Mouse (Mus musculus): ENCODE measurements around the gene Megf9. TPM values are rescaled to one million over a fixed set of nuclear protein-coding genes. Genes with fewer than 3 reads are reported as not detected.
A peak's percentile ranks its signal among the peaks of the same experiment; 100 is the strongest.

Gene Megf9
- total RNA-seq, 2 experiments from 2014 or later: 18.0 to 18.7 TPM

DNA sequence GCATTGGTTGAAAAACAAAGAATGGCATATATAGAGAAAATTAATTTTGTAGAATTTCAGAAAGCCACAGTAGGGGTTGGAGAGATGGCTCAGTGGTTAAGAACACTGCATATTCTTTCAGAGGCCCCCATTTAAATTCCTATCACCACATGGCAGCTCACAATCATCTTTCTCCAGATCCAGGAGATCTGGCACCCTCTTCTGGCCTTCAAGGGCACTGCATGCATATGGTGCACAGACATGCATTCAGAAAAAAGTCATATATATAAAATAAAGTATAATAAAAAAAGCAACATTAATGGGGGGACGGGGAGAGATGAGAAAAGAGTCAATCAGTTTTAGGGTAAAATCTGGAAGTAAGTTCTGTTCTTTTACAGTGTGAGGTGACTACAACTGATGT, 85.1 kb downstream of the Megf9 start:
- DNase-seq (ENCODE audit: low spot score in 2 of 2): no peak

DNA sequence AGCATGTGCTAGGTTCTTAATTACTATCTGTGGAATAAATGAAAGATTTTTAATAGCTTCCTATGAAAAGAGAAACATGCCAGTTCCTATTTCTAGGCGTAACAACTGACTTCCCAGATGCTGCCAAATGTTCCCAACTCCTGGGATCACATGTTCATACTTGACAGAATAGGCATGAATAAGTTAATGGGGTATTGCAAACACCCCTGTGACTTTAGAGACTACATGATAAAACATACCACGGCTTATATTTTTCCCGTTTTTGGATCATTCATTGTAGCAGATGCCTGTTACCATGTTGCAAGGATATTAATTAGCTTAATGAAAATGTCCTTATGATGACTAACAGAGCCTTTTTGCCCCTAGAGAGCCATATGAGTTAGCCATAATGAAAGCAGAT, 88.0 kb downstream of the Megf9 start:
- no peak for DNase-seq (ENCODE audit: low spot score in 2 of 2)

GRCm38 (mm10) chr4:70420202-70420601, 114.6 kb downstream of the Megf9 start:
- DNase-seq (ENCODE audit: low spot score in 2 of 2): no peak

- no peak for DNase-seq (ENCODE audit: low spot score in 2 of 2)
Measured at GRCm38 (mm10) chr4:70412126-70412525, 122.7 kb downstream of the Megf9 start.

GRCm38 (mm10) chr4:70409994-70410721, 124.6 kb downstream of the Megf9 start, which contains the start of gene Cdk5rap2:
Gene Cdk5rap2 (minus strand): TSS chr4:70410443.
- peak; percentile 91 to 94 for DNase-seq (ENCODE audit: low spot score in 2 of 2)

DNA sequence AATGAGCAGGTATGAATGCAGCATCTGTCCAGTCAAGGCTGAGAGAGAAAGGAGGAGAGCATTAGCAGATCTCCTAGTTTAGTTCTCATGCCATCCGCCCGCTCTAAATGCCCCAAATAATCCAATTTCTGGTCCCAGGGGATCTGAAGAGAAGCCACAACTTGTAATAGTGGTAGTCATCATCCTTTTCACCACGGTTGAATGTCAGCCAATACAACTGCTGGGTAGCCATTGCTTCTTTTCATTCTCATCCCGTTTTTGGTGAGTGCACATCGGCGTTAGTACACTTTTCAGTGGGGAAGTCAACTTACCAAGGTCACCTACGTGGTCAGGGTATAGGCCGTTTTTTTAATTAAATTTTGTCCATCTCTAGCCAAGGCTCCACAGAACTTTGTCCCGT, 125.3 kb downstream of the Megf9 start:
- DNase-seq (ENCODE audit: low spot score in 2 of 2): no peak

DNA sequence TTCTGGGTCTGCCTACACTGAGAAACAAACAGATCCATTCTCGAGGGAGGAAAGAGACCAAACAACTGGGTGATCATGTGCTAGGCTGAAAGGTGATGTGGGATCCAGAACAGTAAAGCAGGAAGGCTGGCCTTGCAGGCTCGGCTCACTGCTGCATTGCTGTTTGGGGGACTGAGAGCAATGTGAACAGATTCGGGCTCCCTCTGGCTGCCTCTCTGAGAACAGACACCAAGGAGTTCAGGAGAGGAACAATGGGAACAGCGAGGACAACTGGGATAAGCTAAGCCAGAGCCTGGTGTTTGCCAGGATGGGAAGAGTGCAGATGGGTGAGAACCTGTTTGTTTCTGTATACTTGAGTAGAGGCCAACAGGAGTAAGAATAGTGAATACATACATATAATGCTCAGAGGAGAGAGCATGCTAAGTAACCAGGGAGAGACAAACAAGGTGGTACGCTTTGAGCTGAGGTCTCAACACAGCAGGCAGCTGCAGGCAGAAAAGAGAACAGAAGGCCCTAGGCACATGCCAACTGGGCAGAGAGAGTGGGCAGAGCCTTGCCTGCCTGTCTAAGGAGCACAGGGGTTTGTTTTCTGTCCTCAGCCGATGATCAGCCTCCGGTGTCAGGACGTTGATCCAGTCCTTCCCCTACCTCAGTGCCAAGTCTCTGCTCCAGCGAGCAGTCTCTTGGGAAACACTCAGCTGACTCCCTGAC, 132.5 kb downstream of the Megf9 start:
- DNase-seq (ENCODE audit: low spot score in 2 of 2): peak in 1 of 2 experiments; percentile 64

DNA sequence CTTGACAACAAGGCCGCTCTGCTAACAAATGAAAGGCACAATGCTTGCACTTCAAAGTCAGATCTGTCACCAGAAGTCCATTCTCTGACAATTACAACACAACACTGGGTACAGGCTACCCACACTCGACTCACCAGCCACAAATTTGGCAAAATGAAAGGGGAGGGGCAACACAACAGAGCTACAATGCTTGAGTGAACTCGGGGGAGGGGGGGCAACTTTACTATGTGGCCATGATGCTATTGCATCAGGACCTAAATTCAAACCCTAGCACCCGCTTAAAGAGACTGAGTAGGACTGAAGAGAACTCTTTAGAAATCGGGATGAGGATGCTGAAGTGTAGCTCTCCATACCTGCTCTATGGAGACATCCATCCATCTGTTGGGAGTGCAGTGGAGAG, 135.3 kb downstream of the Megf9 start:
- DNase-seq (ENCODE audit: low spot score in 2 of 2): no peak

GRCm38 (mm10) chr4:70399074-70399473, 135.7 kb downstream of the Megf9 start:
- no peak for DNase-seq (ENCODE audit: low spot score in 2 of 2)

DNA sequence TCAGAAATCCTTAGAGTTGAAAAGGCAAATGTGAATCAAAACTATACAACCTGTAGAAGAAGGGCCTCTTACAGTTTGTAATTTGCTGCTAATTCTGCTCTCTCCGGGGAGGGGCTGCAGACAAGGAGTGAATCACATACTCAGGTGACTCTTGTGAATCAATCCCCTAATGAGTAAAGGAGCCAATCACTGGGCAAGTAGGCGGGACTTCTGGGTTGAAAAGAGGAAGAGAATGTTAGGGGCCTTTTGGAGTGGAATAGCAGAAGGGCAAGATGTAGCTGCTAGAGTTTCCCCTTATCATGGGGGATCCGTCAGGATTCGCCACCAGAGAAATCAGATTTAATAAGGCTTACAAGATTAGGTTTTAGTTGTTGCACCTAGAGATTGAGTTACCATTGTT, 136.7 kb downstream of the Megf9 start:
- DNase-seq (ENCODE audit: low spot score in 2 of 2): no peak

- no peak for DNase-seq (ENCODE audit: low spot score in 2 of 2)
Measured at GRCm38 (mm10) chr4:70396701-70397100, 138.1 kb downstream of the Megf9 start.

GRCm38 (mm10) chr4:70394736-70395135, 140.1 kb downstream of the Megf9 start:
- DNase-seq (ENCODE audit: low spot score in 2 of 2): no peak

DNA sequence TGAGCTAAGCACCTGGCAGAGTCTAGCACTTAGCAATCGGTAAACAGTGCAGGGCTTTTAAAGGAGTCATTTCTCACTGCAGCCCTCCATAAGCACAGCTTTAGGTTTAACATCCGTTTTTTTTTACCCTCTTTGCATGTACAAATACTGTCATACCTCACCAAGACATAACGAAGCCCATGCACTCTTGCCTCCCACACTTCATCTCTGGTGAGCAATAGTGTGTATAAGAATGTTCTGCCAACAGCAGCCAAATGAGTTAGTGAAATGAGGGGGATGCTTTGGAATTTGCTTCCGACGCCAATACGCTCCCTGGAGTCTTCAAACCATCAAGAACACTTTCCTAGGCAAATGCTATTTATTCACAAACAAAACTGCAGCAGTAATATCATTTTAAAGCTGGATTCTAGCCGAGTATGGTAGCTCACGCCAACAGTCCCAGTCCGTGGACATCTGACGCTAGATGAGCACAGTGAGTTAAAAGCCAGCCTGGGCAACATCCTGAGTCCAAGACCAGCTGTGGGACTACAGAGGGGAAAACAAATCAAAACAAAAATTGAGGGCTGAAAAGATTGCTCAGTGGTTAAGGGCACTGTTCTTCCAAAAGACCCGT, 142.9 kb downstream of the Megf9 start:
- peak in 1 of 2 experiments; percentile 60 for DNase-seq (ENCODE audit: low spot score in 2 of 2)

DNA sequence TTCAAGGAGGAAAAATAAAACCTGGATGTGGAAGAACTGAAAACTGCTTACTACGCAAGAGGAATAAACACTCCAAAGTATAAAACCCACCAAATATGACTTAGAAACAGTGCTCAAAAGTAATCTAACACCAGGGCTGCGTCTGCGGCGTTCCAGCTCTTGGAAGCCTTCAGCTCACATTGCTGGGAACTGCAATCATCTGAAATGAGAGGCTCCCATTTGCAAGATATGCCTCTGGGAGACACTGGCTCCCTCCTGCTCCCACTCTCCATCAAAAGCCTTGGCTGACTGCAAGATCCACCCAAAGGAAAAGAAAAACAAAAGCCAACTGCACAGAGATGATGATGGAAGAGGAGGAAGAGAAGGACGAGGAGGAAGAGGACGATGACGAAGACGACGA, 143.7 kb downstream of the Megf9 start:
- DNase-seq (ENCODE audit: low spot score in 2 of 2): peak in 1 of 2 experiments; percentile 34

GRCm38 (mm10) chr4:70386206-70386605, 148.6 kb downstream of the Megf9 start:
- DNase-seq (ENCODE audit: low spot score in 2 of 2): no peak

DNA sequence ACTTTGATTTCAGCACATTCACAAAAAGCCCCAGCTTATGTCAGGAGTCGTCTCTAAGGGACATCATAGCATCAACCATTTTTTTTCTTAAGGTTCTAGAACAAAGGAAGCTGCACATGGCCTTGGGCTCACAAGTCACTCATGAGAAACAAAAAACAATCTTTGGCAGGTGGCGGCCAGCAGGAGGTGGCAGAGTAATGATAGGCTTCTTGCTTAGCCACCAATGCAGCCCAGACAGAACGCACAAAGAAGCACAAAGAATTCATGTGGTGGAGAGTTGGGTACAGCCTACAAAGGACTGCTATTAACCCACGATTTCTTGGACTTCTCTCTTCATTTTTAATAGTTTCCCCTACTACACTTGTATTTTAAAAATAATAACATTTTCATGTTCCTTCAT, 157.4 kb downstream of the Megf9 start:
- no peak for DNase-seq (ENCODE audit: low spot score in 2 of 2)

Other genes with a start within 250 kb of the Megf9 start
- gene Cdk5rap2, start 124.6 kb downstream of the Megf9 start, total RNA-seq (2021): 10 to 100 TPM; 17.7 to 18.1 TPM